Mouse (Mus musculus): ENCODE results near the gene Cdkn2b. TPM values are rescaled to one million over a fixed set of nuclear protein-coding genes. Genes with fewer than 3 reads are reported as not detected.

The Cdkn2b gene
- polyA plus RNA-seq, 1 experiment: 1.9 TPM

GRCm38 (mm10) chr4:89350938-89351451, 40.2 kb upstream of the Cdkn2b start:
- no peak for TF ChIP-seq CTCF (IDR thresholded peaks at IDR 0.05; ENCODE audit: extremely low read depth, insufficient read depth, insufficient read length, insufficient replicate concordance)
- no peak overlapping the region for H3K4me3 ChIP-seq (ENCODE audit: extremely low read depth, insufficient read depth, insufficient read length)
- H3K36me3 ChIP-seq (ENCODE audit: control insufficient read depth, insufficient read depth, low read length): no peaks in the 10 kb centered on the region
- H3K27ac ChIP-seq (ENCODE audit: insufficient read depth, low read length): no peak overlapping the region
- H3K4me1 ChIP-seq (ENCODE audit: control insufficient read depth, insufficient read depth, insufficient read length): peaks cover 3% of the 10 kb centered on the region; the same call in 1 of the 2 replicates
- 45% methylated on average over 6 of the region's 6 CpGs for WGBS
- no peaks in the 10 kb centered on the region for H3K27me3 ChIP-seq (ENCODE audit: control insufficient read depth, insufficient read depth, low read length)
- DNase-seq (ENCODE audit: low read depth in 1 of 2, low spot score in 2 of 2): no peak

GRCm38 (mm10) chr4:89350391-89350790, 39.6 kb upstream of the Cdkn2b start:
- Histone ChIP-seq H3K36me3 (ENCODE audit: control insufficient read depth, insufficient read depth, low read length) (no peaks in the 10 kb centered on the region), H3K4me1 (ENCODE audit: control insufficient read depth, insufficient read depth, insufficient read length) (peaks cover 3% of the 10 kb centered on the region; the same call in 1 of the 2 replicates), H3K4me3 (ENCODE audit: extremely low read depth, insufficient read depth, insufficient read length) (no peak overlapping the region), H3K27ac (ENCODE audit: insufficient read depth, low read length) (no peak overlapping the region), H3K27me3 (ENCODE audit: control insufficient read depth, insufficient read depth, low read length) (no peaks in the 10 kb centered on the region)
- WGBS: 54% methylated on average over 9 of the region's 9 CpGs
- no peak for DNase-seq (ENCODE audit: low read depth in 1 of 2, low spot score in 2 of 2)
- TF ChIP-seq CTCF (IDR thresholded peaks at IDR 0.05; ENCODE audit: extremely low read depth, insufficient read depth, insufficient read length, insufficient replicate concordance): no peak
- no peak for TF ChIP-seq POLR2A (IDR thresholded peaks at IDR 0.05; ENCODE audit: low read depth, low read length)

- peaks cover 3% of the 10 kb centered on the region; the same call in 1 of the 2 replicates for H3K4me1 ChIP-seq (ENCODE audit: control insufficient read depth, insufficient read depth, insufficient read length)
- no peak overlapping the region for H3K4me3 ChIP-seq (ENCODE audit: extremely low read depth, insufficient read depth, insufficient read length)
- no peak overlapping the region for H3K27ac ChIP-seq (ENCODE audit: insufficient read depth, low read length)
- no peaks in the 10 kb centered on the region for H3K27me3 ChIP-seq (ENCODE audit: control insufficient read depth, insufficient read depth, low read length)
- no peak for DNase-seq (ENCODE audit: low read depth in 1 of 2, low spot score in 2 of 2)
- WGBS: 66% methylated on average over 5 of the region's 5 CpGs
- TF ChIP-seq POLR2A (IDR thresholded peaks at IDR 0.05; ENCODE audit: low read depth, low read length): no peak
- no peak for TF ChIP-seq CTCF (IDR thresholded peaks at IDR 0.05; ENCODE audit: extremely low read depth, insufficient read depth, insufficient read length, insufficient replicate concordance)
- no peaks in the 10 kb centered on the region for H3K36me3 ChIP-seq (ENCODE audit: control insufficient read depth, insufficient read depth, low read length)
Observed at GRCm38 (mm10) chr4:89348842-89349241, 38.0 kb upstream of the Cdkn2b start.

GRCm38 (mm10) chr4:89313461-89313860, 2.6 kb upstream of the Cdkn2b start:
- DNase-seq (ENCODE audit: low read depth in 1 of 2, low spot score in 2 of 2): no peak
- no peak overlapping the region for H3K27ac ChIP-seq (ENCODE audit: insufficient read depth, low read length)
- H3K4me3 ChIP-seq (ENCODE audit: extremely low read depth, insufficient read depth, insufficient read length): no peak overlapping the region
- no peaks in the 10 kb centered on the region for H3K36me3 ChIP-seq (ENCODE audit: control insufficient read depth, insufficient read depth, low read length)
- 0 out of 2 replicates have a peak, but pooled peaks cover 2% of the 10 kb centered on the region for H3K27me3 ChIP-seq (ENCODE audit: control insufficient read depth, insufficient read depth, low read length)
- TF ChIP-seq POLR2A (IDR thresholded peaks at IDR 0.05; ENCODE audit: low read depth, low read length): no peak
- TF ChIP-seq CTCF (IDR thresholded peaks at IDR 0.05; ENCODE audit: extremely low read depth, insufficient read depth, insufficient read length, insufficient replicate concordance): no peak
- WGBS: 21% methylated on average over 13 of the region's 13 CpGs
- H3K4me1 ChIP-seq (ENCODE audit: control insufficient read depth, insufficient read depth, insufficient read length): no peaks in the 10 kb centered on the region

- TF ChIP-seq POLR2A (IDR thresholded peaks at IDR 0.05; ENCODE audit: low read depth, low read length) (no peak), CTCF (IDR thresholded peaks at IDR 0.05; ENCODE audit: extremely low read depth, insufficient read depth, insufficient read length, insufficient replicate concordance) (no peak)
- Histone ChIP-seq H3K4me1 (ENCODE audit: control insufficient read depth, insufficient read depth, insufficient read length) (peaks cover 3% of the 10 kb centered on the region; the same call in 1 of the 2 replicates), H3K4me3 (ENCODE audit: extremely low read depth, insufficient read depth, insufficient read length) (0 out of 2 replicates have a peak overlapping the region, but pooled peaks have one; percentile 62), H3K27me3 (ENCODE audit: control insufficient read depth, insufficient read depth, low read length) (peaks cover 13% of the 10 kb centered on the region), H3K27ac (ENCODE audit: insufficient read depth, low read length) (no peak overlapping the region), H3K36me3 (ENCODE audit: control insufficient read depth, insufficient read depth, low read length) (no peaks in the 10 kb centered on the region)
- 15% methylated on average over 11 of the region's 11 CpGs for WGBS
- no peak for DNase-seq (ENCODE audit: low read depth in 1 of 2, low spot score in 2 of 2)
Observed at GRCm38 (mm10) chr4:89309996-89310395, 843 bp downstream of the Cdkn2b start.

- Histone ChIP-seq H3K4me1 (ENCODE audit: control insufficient read depth, insufficient read depth, insufficient read length) (peaks cover 3% of the 10 kb centered on the region; the same call in 1 of the 2 replicates), H3K27ac (ENCODE audit: insufficient read depth, low read length) (no peak overlapping the region), H3K4me3 (ENCODE audit: extremely low read depth, insufficient read depth, insufficient read length) (no peak overlapping the region), H3K27me3 (ENCODE audit: control insufficient read depth, insufficient read depth, low read length) (peaks cover 19% of the 10 kb centered on the region), H3K36me3 (ENCODE audit: control insufficient read depth, insufficient read depth, low read length) (no peaks in the 10 kb centered on the region)
- no peak for DNase-seq (ENCODE audit: low read depth in 1 of 2, low spot score in 2 of 2)
- 24% methylated on average over 3 of the region's 3 CpGs for WGBS
- TF ChIP-seq CTCF (IDR thresholded peaks at IDR 0.05; ENCODE audit: extremely low read depth, insufficient read depth, insufficient read length, insufficient replicate concordance): no peak
- TF ChIP-seq POLR2A (IDR thresholded peaks at IDR 0.05; ENCODE audit: low read depth, low read length): no peak
Observed at GRCm38 (mm10) chr4:89308001-89308400, 2.8 kb downstream of the Cdkn2b start.

GRCm38 (mm10) chr4:89306798-89307365, 4.0 kb downstream of the Cdkn2b start:
- WGBS: 7% methylated on average over 25 of the region's 25 CpGs
- Histone ChIP-seq H3K36me3 (ENCODE audit: control insufficient read depth, insufficient read depth, low read length) (no peaks in the 10 kb centered on the region), H3K27ac (ENCODE audit: insufficient read depth, low read length) (no peak overlapping the region), H3K4me1 (ENCODE audit: control insufficient read depth, insufficient read depth, insufficient read length) (peaks cover 3% of the 10 kb centered on the region; the same call in 1 of the 2 replicates), H3K27me3 (ENCODE audit: control insufficient read depth, insufficient read depth, low read length) (peaks cover 20% of the 10 kb centered on the region), H3K4me3 (ENCODE audit: extremely low read depth, insufficient read depth, insufficient read length) (no peak overlapping the region)
- no peak for DNase-seq (ENCODE audit: low read depth in 1 of 2, low spot score in 2 of 2)
- TF ChIP-seq POLR2A (IDR thresholded peaks at IDR 0.05; ENCODE audit: low read depth, low read length) (no peak), CTCF (IDR thresholded peaks at IDR 0.05; ENCODE audit: extremely low read depth, insufficient read depth, insufficient read length, insufficient replicate concordance) (no peak)

Data from spleen, adult 2 months (tissue).